Mouse (Mus musculus) spleen, postnatal 14 days (tissue): ENCODE data around the gene Syde2.

ENCODE experiments used
- DNase-seq, 2 experiments: peaks; one replicate each; pipeline ENCODE4 v3.0.0; 2021 to 2022; ENCODE audit warnings: low spot score in 2 of 2

Syde2 gene

DNA sequence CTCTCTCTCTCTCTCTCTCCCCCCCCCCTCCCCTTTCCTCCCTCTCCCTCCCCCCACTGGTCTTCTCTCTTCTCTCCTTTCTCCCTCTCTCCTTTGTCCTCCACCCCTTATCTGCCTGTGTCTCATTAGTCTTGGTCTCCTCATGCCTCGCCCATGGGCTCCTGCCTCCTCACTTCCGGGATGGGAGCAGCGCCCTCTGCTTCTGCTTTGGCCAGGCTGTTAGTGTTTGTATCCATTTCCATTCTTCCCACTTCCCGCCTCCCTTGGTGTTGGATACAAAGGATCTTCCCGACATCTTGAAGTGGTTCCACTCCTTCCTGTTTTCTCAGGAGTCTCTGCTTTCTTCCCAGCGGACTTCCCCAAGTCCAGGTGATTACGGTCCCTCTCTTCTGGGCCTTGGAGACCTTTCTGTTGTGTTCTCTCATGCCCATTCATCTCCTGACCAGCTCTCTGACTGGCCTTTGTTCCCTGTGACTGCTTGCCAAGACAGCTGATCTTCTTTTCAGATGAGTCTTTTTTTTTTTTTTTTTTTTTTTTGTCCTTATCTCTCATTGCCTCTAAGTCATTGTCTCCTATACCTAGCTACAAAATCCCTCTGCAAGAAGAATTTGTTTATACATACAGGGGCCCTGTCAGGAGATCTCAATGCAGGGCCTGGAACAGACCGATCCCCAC, 24.0 kb downstream of the Syde2 start:
- no peak for DNase-seq

DNA sequence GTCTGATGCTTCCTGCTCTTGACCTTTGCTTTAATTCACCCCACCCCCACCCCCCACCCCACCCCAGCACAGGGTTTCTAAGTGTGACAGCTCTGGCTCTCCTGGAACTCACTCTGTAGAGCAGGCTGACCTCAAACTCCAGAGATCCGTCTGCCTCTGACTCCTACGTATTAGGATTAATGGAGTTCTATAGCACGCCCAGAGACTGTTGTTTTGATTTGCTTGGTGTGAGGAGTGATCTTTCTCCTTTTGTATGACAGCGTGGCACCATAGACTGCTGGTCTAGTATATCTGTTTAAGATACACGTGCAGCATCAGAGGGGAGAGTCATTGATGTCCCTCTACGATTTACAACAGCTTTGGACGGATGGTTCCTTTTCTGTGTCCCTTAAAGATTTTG, 25.8 kb downstream of the Syde2 start:
- no peak for DNase-seq

DNA sequence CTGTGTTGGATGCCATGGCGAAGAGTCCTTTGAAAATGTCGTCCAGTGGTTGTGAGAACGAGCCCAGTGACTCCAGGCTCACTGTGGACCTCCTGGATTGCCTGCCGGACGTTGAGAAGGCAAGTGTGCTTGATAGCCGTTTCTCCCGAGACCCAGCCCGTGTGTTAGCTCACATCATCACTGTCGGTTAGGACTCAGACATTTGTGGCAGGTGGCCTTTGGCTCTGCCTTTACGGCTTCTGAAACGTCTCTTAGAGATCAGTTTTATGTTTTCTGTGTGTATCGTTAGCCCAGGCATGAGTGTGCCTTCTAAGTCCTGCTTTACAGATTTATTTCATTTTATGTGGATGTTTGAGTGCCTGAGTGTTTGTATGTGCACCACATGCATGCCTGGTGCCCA, 26.7 kb downstream of the Syde2 start:
- no peak for DNase-seq

DNA sequence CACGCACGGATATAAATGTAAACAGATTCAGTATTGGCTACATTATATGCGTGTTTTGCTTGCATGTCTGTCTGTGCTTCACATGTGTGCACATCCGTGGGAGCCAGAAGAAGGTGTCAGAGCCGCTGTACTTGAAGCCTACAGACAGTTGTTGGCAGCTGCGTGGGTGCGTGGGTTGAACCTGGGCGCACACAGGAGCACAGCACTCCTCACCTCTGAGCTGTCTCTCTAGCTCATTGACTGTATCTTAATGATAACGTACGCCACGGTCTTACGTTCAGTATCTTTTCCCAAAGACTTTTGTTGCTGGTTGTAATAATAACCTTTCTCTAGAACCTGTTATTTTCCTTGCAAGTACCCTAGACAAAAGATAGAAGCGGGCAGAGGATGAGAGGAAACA, 29.3 kb downstream of the Syde2 start:
- DNase-seq, result no peak

GRCm38 (mm10) chr3:146017521-146017920, 29.9 kb downstream of the Syde2 start:
- DNase-seq, result no peak

- DNase-seq, result no peak
These were observed 34.6 kb downstream of the Syde2 start for GRCm38 (mm10) chr3:146022232-146022631.

DNA sequence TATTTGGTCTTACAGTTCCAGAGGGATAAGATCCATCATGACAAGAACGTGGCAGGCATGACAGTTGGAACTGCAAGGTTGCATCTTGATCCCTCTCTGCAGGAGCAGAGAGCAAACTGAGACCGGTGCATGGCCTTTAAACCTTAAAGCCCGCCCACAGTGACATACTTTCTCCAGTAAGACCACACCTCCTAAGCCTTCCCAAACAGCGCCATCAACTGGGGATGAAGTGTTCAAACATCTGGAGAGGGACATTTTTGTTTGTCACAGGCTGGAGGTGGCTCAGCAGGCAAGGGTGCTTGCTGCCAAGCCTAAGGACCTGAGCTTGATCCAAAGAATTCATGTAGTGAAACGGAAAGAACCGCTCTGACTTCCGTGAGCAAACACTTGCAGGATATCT, 37.1 kb downstream of the Syde2 start:
- no peak for DNase-seq

DNA sequence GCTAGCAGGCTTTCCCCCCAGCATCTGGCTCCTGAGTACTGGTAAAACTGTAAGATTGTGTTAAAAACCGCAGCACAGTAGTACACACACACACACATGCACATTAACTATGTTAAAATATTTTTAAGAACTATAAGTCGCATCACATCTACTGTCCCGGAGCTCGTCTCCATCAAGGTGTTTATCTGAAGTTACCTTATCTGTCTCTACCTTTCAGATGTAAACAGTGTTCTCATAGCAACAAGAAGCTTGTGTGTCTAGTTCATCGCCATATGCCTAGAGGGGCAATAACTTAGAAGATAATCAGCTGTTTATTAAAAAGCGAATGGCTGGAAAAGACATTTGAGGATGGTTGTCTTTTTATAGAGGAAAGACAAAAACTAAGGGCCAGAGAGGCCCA, 37.8 kb downstream of the Syde2 start:
- DNase-seq, result no peak

GRCm38 (mm10) chr3:146027116-146027515, 39.4 kb downstream of the Syde2 start:
- DNase-seq, result no peak

- no peak for DNase-seq
These were observed 40.7 kb downstream of the Syde2 start for GRCm38 (mm10) chr3:146028406-146028805.

DNA sequence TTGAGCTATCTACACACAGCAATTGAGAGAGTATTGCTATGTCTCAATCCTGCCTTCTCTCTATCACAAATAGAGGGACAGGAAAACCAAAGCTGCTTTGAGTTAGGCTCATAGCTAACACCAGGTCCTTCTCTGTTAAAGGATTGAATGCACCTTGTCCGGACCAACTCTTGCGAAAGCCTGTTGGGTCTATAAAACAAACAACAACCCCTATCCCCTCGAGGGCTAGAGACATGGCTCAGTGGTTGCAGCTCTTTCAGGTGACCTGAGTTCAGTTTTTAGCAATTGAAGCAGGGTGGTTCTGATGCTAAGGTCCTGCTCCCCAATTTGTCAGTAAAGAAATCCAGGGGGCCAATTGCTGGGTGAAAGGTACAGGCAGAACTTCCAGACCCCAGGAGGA, 41.6 kb downstream of the Syde2 start:
- DNase-seq, result no peak

DNA sequence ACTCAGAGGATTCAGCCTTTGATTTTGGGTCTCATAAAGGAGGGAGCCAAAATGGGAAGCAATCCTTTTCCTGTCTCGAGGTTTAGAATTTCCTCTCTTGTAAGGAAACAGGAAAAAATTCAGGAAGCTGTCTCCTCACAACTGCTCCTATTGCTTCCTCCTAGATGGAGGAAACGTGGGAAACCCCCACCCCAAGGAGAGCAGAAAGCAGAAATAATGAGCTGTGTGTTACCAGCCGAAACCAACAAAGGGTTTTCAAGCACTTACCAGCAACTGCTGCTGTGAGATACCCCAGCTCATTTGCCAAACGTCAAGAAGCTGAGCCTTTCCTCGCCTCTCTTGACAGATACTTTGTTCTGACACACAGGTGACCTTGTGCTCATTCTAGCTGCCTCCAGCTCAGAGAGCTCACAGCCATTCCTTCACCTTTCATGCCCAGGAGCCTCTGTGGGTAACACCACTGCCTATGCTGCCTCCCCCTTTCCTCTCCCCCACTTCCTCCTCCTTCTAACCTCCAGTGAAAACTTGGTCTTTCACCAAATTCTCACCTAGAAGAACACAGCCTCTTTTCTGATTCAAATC, 42.7 kb downstream of the Syde2 start:
- DNase-seq, result no peak

- no peak for DNase-seq
These were observed 45.3 kb downstream of the Syde2 start for GRCm38 (mm10) chr3:146032976-146033375.

- no peak for DNase-seq
These were observed 50.2 kb downstream of the Syde2 start for GRCm38 (mm10) chr3:146037906-146038305.

DNA sequence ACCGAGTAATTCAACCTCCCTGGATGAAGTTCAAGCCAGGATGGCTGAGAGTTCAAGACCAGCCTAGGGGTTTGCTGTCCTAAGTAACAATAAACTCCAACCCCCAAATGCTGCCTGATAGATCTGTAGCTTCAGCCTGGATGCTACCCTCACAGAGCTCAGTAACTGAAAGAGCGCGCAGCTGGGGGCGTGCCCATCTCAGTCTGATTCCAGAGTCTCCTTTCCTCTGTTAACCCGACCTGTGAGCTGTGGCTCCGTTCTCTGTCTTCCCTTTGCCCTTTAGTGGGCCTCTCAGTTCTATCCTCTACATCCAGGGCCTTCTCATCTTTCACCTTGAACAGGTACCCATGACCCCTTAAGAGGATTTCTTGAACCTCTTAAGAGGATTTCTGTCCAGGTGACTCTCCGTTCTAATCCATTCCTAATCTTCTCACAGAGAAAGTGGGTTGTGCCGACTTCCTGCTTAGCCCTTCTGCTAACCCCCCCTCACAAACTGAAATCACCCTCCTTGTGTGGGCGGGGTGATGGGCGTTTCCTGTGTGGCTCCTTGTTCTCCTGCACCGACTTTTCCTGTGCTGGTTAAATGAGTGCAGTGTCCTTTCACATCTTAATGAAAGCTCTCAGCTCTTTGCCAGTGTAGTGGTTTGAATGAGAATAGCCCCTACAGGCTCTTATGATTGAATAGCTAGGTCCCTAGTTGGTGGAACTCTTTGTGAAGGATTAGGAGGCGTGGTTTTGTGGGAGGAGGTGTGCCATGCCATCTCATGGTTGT, 51.6 kb downstream of the Syde2 start:
- DNase-seq, result no peak

GRCm38 (mm10) chr3:146041382-146041781, 53.7 kb downstream of the Syde2 start:
- no peak for DNase-seq

DNA sequence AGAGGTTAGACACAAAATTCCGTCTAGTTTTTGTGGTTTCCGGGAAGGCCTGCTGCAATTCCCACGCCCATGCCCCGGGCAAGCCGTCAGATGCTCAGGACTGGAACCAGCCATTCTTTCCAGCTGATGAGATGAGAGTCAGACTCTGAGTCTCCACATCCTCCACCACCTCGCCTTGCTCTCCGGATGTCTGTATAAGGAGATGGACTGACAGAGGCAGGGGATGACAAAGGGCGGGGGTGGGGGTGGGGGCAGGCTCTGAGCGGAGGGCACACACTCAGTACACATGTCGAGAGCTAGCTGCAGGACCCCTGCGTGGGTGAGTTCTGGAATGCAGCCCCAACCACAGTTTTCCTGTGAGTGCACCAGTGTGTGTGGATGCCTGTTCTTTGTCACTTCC, 57.3 kb downstream of the Syde2 start:
- DNase-seq, result no peak

DNA sequence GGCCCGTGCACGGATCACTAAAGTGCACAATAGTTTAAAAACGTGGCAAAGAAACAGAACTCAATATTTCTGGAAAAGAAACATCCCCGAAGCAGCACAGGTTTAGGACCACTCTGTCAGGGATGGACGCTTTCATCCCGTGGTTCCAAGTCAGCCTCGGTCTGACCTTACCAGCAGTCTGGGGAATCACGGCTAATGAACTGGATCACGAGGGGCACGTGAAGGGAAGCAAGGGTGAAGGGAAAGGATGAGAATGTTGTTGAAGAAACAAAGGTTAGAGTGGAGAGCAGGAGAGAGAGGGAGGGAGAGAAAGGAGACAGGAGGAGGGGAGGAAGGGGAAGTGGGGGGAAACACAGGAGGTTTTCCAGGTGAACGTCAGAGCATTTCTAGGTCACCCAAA, 58.4 kb downstream of the Syde2 start:
- no peak for DNase-seq

- DNase-seq, result peak in 1 of 2 experiments; percentile 5
These were observed 60.1 kb downstream of the Syde2 start for GRCm38 (mm10) chr3:146047704-146048207.

- DNase-seq, result no peak
These were observed 62.3 kb downstream of the Syde2 start for GRCm38 (mm10) chr3:146049951-146050350.

DNA sequence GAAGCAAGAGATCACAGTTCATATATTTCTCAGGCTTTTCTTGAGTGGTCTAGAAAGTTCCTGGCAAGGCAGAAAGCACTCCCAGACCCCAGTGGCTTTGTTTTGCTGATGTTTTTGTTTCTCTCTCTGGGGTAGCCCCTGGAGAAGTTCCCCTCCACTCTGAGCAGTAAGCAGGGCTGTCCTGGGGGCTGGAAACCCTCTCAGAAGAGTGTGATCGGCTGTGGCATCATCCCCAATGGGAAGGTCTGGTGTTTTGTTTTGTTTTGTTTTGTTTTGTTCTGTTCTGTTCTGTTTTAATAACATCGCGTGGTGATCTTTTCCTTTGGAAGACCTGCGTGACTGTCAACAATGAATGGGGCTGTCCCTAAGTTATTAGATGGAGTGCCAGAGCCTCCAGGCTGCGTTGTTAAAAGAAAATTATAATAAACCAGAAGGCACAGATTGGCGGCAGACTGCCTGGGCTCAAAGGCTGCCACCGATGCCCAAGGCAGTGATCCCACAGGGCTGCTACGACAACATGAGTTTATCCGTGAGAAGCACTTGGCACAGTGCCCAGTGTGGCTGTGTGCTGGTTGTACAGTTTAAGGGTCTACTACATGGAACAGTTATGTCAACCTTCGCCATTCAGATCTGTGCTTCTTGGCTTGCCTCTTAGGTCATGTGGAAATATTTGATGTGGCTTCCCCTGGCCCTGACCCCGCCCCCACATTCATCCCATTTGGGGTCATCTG, 63.8 kb downstream of the Syde2 start:
- DNase-seq, result no peak
